Mouse (Mus musculus): ENCODE measurements around the gene Phldb1. TPM values are rescaled to one million over a fixed set of nuclear protein-coding genes. Genes with fewer than 3 reads are reported as not detected.

Phldb1 gene
- polyA plus RNA-seq, 1 experiment, result 19.0 TPM

DNA sequence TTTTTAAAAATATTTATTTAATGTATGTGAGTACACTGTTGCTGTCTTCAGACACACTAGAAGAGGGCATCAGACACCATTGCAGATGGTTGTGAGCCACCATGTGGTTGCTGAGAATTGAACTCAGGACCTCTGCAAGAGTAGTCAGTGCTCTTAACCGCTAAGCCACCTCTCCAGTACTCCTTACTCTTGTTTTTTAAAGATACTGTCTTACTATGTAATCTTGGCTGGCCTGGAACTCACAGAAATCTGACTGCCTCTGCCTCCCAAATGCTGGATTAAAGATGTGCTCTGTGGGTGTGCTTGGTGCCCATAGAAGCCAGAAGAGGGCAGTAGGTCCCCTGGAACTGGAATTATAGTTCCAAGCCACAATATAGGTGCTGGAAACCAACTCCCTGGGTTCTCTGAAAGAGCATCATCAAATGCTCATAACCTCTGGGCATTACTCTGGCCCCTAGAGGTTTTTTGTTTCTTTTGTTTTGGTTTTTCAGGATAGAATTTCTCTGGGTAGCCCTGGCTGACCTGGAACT, 5.7 kb upstream of the Phldb1 start:
- Histone ChIP-seq H3K27me3 (ENCODE audit: control insufficient read depth, insufficient read depth, low read length, poor library complexity, severe bottlenecking) (no peaks in the 10 kb centered on the region), H3K9me3 (replicated peaks; ENCODE audit: control insufficient read depth, insufficient read depth, low read length, poor library complexity, severe bottlenecking) (no peaks in the 10 kb centered on the region), H3K27ac (ENCODE audit: insufficient read depth, low read length) (no peak overlapping the region), H3K4me3 (ENCODE audit: low read depth, low read length) (no peak overlapping the region), H3K36me3 (ENCODE audit: control insufficient read depth, insufficient read depth, low read length, poor library complexity, severe bottlenecking) (peaks cover 26% of the 10 kb centered on the region), H3K4me1 (ENCODE audit: control insufficient read depth, insufficient read depth, low read length) (no peaks in the 10 kb centered on the region), H3K9ac (ENCODE audit: low read depth, poor library complexity, severe bottlenecking) (no peak overlapping the region)
- TF ChIP-seq CTCF (IDR thresholded peaks at IDR 0.05; ENCODE audit: low read depth, low read length) (peak; percentile 44), EP300 (IDR thresholded peaks at IDR 0.05; ENCODE audit: insufficient read depth, low read depth, low read length) (no peak)

DNA sequence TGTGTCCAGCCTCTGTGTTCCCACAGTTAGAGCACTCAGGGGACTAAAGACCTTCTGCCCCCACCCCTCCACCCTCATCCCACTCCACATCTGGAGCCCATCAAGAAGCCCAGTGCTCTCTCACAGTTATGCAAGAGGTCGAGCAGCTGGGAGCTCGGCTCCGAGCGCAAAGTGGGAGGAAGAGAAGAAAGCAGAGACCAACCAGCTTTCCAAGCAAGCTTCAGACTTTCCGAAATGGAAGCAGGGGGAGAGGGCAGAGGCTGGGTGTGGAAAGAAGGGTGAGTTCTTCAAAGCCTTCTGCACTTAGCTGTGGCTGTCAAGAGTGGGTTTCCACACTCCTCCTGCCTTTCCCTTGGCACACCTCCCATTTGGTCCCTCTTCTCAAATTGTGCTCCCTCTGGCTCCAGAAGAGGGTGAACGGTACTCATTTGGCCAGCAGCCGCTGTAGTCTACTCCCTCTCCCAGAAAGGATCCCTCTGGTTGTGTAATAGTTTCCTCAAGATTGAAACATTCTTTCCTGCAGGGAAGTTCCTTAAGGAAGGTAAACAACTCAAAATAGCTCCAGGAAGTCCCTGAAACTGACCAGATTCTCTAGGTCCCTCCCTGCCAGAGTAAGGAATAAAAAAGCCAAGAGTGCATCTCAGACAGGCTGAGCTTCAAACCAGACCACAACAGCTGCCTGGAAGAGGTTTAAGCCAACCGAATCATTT, 2.4 kb upstream of the Phldb1 start:
- Histone ChIP-seq H3K9ac (ENCODE audit: low read depth, poor library complexity, severe bottlenecking) (no peak overlapping the region), H3K9me3 (replicated peaks; ENCODE audit: control insufficient read depth, insufficient read depth, low read length, poor library complexity, severe bottlenecking) (no peaks in the 10 kb centered on the region), H3K27ac (ENCODE audit: insufficient read depth, low read length) (no peak overlapping the region), H3K36me3 (ENCODE audit: control insufficient read depth, insufficient read depth, low read length, poor library complexity, severe bottlenecking) (no peaks in the 10 kb centered on the region), H3K27me3 (ENCODE audit: control insufficient read depth, insufficient read depth, low read length, poor library complexity, severe bottlenecking) (no peaks in the 10 kb centered on the region), H3K4me3 (ENCODE audit: low read depth, low read length) (no peak overlapping the region), H3K4me1 (ENCODE audit: control insufficient read depth, insufficient read depth, low read length) (peaks cover 2% of the 10 kb centered on the region)
- TF ChIP-seq EP300 (IDR thresholded peaks at IDR 0.05; ENCODE audit: insufficient read depth, low read depth, low read length) (no peak), CTCF (IDR thresholded peaks at IDR 0.05; ENCODE audit: low read depth, low read length) (no peak), POLR2A (IDR thresholded peaks at IDR 0.05; ENCODE audit: insufficient read depth, low read length) (no peak)

DNA sequence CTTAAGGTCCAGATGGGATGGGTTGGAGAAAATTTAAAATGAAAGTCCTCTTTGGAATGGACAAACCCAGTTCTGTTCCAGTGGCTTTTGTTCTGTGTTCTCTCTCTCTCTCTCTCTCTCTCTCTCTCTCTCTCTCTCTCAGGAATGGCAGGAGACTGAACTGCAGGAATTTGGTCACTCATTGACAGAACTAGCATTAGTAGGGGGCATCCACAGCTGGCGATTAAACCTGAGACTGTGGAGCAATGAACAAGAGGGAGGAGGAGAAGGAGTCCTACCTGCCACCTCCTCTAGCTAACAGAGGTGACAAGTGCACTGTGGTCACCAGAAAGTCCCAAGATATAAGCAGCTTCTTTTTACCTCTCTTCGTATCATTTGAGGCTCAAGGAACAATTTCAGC, 1.3 kb upstream of the Phldb1 start:
- Histone ChIP-seq H3K27me3 (ENCODE audit: control insufficient read depth, insufficient read depth, low read length, poor library complexity, severe bottlenecking) (no peaks in the 10 kb centered on the region), H3K4me3 (ENCODE audit: low read depth, low read length) (no peak overlapping the region), H3K27ac (ENCODE audit: insufficient read depth, low read length) (no peak overlapping the region), H3K9ac (ENCODE audit: low read depth, poor library complexity, severe bottlenecking) (no peak overlapping the region), H3K9me3 (replicated peaks; ENCODE audit: control insufficient read depth, insufficient read depth, low read length, poor library complexity, severe bottlenecking) (no peaks in the 10 kb centered on the region), H3K36me3 (ENCODE audit: control insufficient read depth, insufficient read depth, low read length, poor library complexity, severe bottlenecking) (no peaks in the 10 kb centered on the region), H3K4me1 (ENCODE audit: control insufficient read depth, insufficient read depth, low read length) (peaks cover 2% of the 10 kb centered on the region)
- TF ChIP-seq EP300 (IDR thresholded peaks at IDR 0.05; ENCODE audit: insufficient read depth, low read depth, low read length), result no peak
- no peak for TF ChIP-seq CTCF (IDR thresholded peaks at IDR 0.05; ENCODE audit: low read depth, low read length)

DNA sequence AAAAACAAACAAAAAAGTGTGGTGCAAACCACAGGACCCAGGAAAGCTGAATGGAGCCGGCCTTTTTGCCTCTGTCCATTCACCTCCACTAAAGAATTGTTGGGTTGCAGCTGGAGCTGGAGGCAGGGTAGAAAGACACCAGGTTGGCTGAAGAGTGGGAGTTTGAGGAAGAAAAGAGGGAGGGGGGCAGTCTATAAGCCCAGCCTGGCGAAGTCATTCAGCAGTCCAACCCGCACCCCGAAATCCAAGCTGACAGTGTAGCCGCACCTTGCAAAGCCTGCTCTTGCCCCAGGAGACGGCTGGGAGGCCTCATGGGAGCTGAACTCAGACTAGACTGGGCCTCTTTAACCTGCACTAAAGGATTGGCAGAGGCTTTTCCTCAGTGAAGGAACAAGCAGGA, 888 bp upstream of the Phldb1 start:
- TF ChIP-seq CTCF (IDR thresholded peaks at IDR 0.05; ENCODE audit: low read depth, low read length) (no peak), POLR2A (IDR thresholded peaks at IDR 0.05; ENCODE audit: insufficient read depth, low read length) (no peak), EP300 (IDR thresholded peaks at IDR 0.05; ENCODE audit: insufficient read depth, low read depth, low read length) (no peak)
- Histone ChIP-seq H3K9me3 (replicated peaks; ENCODE audit: control insufficient read depth, insufficient read depth, low read length, poor library complexity, severe bottlenecking) (no peaks in the 10 kb centered on the region), H3K4me3 (ENCODE audit: low read depth, low read length) (no peak overlapping the region), H3K36me3 (ENCODE audit: control insufficient read depth, insufficient read depth, low read length, poor library complexity, severe bottlenecking) (no peaks in the 10 kb centered on the region), H3K4me1 (ENCODE audit: control insufficient read depth, insufficient read depth, low read length) (peaks cover 2% of the 10 kb centered on the region), H3K27me3 (ENCODE audit: control insufficient read depth, insufficient read depth, low read length, poor library complexity, severe bottlenecking) (no peaks in the 10 kb centered on the region), H3K9ac (ENCODE audit: low read depth, poor library complexity, severe bottlenecking) (no peak overlapping the region), H3K27ac (ENCODE audit: insufficient read depth, low read length) (no peak overlapping the region)

DNA sequence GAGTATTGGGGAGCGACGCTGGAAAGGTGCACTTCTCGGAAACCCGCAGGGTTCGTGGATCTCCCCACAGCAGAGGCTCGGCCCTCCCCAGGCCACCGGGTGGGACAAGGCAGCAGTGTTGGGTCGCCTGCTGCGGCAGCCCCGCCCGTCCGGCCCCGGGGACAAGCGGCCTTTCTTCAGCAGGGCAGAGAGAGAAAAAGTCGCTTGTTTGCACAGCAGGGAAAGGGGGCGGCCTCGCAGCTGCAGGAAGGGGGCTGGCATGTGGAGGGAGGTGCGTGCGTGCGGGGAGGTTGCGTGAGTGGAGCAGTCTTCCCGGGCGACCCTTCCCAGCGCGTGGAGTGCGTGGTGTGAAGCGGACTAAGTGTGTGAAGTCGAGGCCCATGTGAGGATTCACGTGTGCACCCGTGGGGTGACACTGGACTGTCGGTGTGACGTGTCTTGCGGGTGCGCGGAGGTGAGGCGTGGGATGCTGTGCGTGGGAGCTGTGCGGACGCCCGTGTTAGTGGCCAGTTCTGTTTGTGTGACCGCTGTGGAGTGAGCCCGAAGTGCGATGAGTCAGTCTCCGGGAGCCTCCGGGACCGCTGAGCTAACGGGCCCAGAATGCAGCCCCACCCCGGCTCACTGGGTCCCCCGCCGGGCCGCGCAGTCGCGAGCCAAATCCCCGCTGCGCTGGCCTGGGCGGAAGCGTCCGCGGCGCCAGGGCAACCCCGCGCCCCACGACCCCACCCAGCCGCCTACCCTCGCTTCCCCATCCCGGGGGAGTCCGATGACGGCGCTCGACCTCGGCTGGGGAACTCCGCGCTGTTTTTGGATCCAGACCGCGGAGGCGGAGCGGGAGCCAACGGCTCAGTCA, 1.1 kb downstream of the Phldb1 start:
- Histone ChIP-seq H3K36me3 (ENCODE audit: control insufficient read depth, insufficient read depth, low read length, poor library complexity, severe bottlenecking) (no peaks in the 10 kb centered on the region), H3K4me3 (ENCODE audit: low read depth, low read length) (peak overlapping the region; percentile 43), H3K27ac (ENCODE audit: insufficient read depth, low read length) (no peak overlapping the region), H3K9me3 (replicated peaks; ENCODE audit: control insufficient read depth, insufficient read depth, low read length, poor library complexity, severe bottlenecking) (no peaks in the 10 kb centered on the region), H3K27me3 (ENCODE audit: control insufficient read depth, insufficient read depth, low read length, poor library complexity, severe bottlenecking) (no peaks in the 10 kb centered on the region), H3K4me1 (ENCODE audit: control insufficient read depth, insufficient read depth, low read length) (peaks cover 2% of the 10 kb centered on the region), H3K9ac (ENCODE audit: low read depth, poor library complexity, severe bottlenecking) (peak overlapping the region; percentile 34)
- TF ChIP-seq POLR2A (IDR thresholded peaks at IDR 0.05; ENCODE audit: insufficient read depth, low read length), result no peak
- no peak for TF ChIP-seq CTCF (IDR thresholded peaks at IDR 0.05; ENCODE audit: low read depth, low read length)
- no peak for TF ChIP-seq EP300 (IDR thresholded peaks at IDR 0.05; ENCODE audit: insufficient read depth, low read depth, low read length)

Measured in ES-Bruce4 (cell line).